Mouse (Mus musculus) right cerebral cortex, adult 18-20 months (tissue): Measurements from ENCODE around the gene Pam16.
A peak's percentile ranks its signal among the peaks of the same experiment; 100 is the strongest.
"Not testable (repeated sequence)": the region's sequence is repeated elsewhere in the genome, so short reads cannot be mapped to it uniquely, and the experiment has no call there.

ENCODE experiments used
- DNase-seq: peaks from one replicate; pipeline ENCODE4 v3.0.0; 2022; ENCODE audit warnings: mixed read lengths

Pam16 gene

GRCm38 (mm10) chr16:4587516-4588210, 37.1 kb downstream of the Pam16 start:
- no peak for DNase-seq

GRCm38 (mm10) chr16:4586531-4587123, 38.2 kb downstream of the Pam16 start:
- peak; percentile 92 for DNase-seq

GRCm38 (mm10) chr16:4585642-4586530, 38.9 kb downstream of the Pam16 start:
- no peak for DNase-seq

- no peak for DNase-seq
Observed at GRCm38 (mm10) chr16:4584438-4584837, 40.4 kb downstream of the Pam16 start.

GRCm38 (mm10) chr16:4583807-4584206, 41.0 kb downstream of the Pam16 start:
- no peak for DNase-seq

- DNase-seq, result not testable (repeated sequence)
Observed at GRCm38 (mm10) chr16:4581179-4581578, 43.6 kb downstream of the Pam16 start.

GRCm38 (mm10) chr16:4578630-4579029, 46.2 kb downstream of the Pam16 start:
- DNase-seq, result no peak

- DNase-seq, result no peak
Observed at GRCm38 (mm10) chr16:4576873-4577272, 47.9 kb downstream of the Pam16 start.

GRCm38 (mm10) chr16:4576038-4576437, 48.8 kb downstream of the Pam16 start:
- no peak for DNase-seq

- no peak for DNase-seq
Observed at GRCm38 (mm10) chr16:4570737-4571136, 54.1 kb downstream of the Pam16 start.

GRCm38 (mm10) chr16:4567912-4568311, 56.9 kb downstream of the Pam16 start:
- peak; percentile 66 for DNase-seq
